Mouse (Mus musculus): ENCODE data around the gene Eif3g.

DNA sequence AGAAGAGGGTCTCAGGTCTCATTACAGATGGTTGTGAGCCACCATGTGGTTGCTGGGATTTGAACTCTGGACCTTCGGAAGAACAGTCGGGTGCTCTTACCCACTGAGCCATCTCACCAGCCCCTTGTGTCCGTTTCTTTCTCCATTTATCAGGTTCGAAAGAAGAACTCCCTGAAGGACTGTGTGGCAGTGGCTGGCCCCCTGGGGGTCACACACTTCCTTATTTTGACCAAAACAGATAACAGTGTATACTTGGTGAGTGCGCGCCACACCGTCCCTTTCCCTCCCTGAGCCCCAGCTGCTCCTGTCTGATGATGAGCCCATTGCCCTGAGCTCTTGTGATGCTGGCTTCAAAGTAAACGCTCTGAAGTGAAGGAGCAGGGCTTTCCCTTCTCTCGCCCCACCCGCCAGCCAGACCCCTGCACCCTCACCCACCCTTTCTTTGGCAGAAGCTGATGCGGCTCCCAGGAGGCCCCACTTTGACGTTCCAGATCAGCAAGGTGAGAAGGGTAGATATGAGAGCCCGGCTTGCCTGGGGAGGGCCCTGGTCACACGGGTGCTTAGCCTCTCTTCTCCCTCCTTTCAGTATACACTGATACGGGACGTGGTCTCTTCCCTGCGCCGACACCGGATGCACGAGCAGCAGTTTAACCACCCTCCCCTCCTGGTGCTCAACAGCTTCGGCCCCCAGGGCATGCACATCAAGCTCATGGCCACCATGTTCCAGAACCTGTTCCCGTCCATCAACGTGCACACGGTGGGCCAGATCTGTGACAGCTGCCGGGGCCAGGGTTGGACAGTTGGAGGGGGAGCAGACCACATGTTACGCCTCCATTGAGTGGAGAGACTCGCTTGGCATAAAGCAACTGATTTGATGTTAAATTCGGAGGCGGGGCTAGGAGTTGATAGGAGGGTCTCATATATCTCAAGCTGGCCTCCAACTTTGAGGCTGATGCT lies 9.0 kb downstream of the Eif3g start:
- TF ChIP-seq CTCF (IDR thresholded peaks at IDR 0.05; ENCODE audit: control insufficient read depth, insufficient read depth, low read length) (no peak), POLR2A (IDR thresholded peaks at IDR 0.05; ENCODE audit: borderline replicate concordance, control insufficient read depth, low read depth, low read length) (no peak)
